Mouse (Mus musculus): ENCODE results near the gene Hook2.
A peak's percentile ranks its signal among the peaks of the same experiment; 100 is the strongest.

Hook2 gene

DNA sequence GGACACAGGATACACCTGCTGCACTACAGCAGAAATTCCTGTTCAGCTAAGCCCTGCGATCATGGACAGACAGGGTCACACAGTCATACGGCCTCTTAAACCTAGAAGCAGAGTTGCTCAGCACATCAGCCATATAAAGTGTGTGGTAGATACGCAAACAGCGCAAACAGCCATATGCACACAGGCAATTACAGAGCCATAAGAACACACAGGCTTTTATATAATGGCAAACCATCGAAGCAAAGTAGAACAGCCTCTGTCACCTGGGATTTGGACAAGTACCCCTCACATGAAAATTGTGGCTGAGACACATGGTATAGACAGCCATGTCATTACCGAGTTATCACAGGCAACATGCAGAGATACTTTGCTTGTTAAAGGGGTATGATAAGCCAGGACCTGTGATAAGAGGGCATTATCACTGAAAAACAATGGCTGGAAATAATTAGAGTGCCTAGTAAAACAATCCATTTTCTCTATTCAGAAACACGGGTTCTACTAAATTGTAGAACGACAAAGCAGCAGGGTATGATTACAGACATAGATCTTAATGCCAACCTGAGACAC, 3.9 kb upstream of the Hook2 start:
- no peak for DNase-seq (ENCODE audit: low read depth, low spot score)

GRCm38 (mm10) chr8:84987388-84987787, 3.0 kb upstream of the Hook2 start:
- no peak for DNase-seq (ENCODE audit: low read depth, low spot score)

DNA sequence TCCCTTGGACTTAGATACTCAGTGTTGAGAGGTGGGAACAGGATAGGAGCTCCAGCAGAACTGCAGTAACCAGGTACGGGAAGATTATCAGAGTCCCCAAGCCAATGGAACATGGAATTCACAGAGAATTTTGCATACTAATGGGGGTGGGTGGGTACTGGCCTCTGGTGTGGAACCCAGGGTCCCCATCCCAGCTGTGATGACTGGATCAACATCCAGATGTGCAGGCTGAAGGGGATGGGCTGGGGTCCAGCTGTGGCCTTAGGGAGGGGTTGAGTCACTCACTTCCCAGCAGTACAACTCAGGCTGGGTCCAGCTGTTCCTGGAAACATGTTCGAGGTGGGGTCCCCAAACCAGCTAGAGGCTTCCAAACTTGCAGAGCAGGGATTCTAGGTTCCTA, 2.5 kb upstream of the Hook2 start:
- peak; percentile 59 for DNase-seq (ENCODE audit: low read depth, low spot score)

DNA sequence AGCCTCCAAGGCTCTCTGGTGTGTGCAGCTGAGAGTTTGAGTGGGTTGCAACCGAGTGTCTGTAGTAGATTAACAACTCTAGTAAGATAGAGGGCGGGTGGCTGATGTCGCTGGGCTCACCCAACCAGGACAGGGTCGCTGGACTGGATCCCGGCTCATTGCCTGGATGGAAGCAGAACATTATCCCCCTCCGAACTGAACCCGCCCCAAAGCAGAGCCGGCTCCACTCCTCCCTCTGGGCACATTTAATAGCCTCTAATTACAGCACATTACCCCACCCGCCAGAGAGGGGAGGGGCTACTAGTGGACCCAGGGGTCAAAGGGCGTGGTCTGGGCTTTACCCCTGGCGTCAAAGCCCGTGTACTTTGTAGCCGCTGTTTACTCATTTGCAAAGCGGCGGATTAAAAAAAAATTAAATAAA, 1.1 kb upstream of the Hook2 start:
- DNase-seq (ENCODE audit: low read depth, low spot score), result peak; percentile 89

- peak; percentile 97 for DNase-seq (ENCODE audit: low read depth, low spot score)
Measured at GRCm38 (mm10) chr8:84989810-84990209, 593 bp upstream of the Hook2 start.

DNA sequence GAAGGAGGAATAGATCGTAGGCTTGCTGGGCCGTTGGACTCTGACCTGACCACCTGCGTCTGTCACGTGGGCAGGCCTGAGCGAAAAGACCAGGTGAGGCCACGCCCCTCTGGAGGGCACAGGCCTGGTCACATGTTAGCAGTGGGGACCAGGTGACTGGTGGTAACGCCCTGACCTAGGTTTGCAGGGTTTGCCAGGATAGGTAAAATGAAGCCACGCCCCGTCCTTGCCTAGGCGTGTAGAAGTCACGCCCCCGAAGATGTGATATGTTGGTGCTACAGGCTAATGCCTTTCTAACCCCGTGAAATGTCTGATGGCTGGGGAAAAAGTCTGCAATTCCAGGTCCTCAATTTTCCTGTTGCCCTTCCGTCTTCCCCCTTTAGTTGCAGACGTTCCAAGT, 433 bp downstream of the Hook2 start:
- DNase-seq (ENCODE audit: low read depth, low spot score), result peak; percentile 94

DNA sequence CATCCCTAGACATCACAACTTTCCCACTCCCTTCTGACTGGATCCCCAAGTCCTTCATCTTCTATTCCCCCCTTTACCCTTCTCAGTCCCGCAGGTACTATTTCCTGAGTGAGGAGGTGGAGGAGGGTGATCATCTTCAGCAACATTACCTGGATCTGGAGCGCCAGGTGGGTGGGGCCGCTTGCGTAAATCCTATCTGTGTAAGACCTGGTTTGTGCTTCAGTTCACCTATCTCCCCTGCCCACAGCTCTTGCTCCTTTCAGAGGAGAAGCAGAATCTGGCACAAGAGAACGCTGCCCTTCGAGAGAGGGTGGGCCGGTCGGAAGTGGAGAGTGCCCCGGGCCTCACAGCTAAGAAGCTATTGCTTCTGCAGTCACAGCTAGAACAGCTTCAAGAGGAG, 4.0 kb downstream of the Hook2 start:
- DNase-seq (ENCODE audit: low read depth, low spot score), result no peak

DNA sequence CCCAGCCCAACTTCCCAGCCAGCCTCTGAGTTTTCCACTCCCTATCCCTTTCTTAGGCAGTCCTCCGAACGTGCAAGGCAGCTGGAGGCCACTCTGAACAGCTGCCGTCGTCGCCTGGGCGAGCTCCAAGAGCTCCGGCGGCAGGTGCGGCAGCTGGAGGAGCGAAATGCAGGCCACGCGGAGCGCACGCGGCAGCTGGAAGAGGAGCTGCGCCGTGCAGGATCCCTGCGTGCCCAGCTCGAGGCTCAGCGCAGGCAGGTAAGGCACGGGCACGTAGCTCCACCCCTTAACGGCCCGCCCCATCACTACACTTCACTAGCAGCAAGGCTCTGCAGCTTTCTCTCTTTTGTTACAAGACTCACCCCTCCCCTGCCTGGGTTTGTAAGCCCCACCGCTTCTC, 5.3 kb downstream of the Hook2 start:
- peak; percentile 71 for DNase-seq (ENCODE audit: low read depth, low spot score)

- no peak for DNase-seq (ENCODE audit: low read depth, low spot score)
Measured at GRCm38 (mm10) chr8:84996978-84997377, 6.6 kb downstream of the Hook2 start.

GRCm38 (mm10) chr8:84997649-84998295, 7.4 kb downstream of the Hook2 start:
- peak; percentile 98 for DNase-seq (ENCODE audit: low read depth, low spot score)

GRCm38 (mm10) chr8:85007686-85008085, 17.3 kb downstream of the Hook2 start:
- DNase-seq (ENCODE audit: low read depth, low spot score), result peak; percentile 79

- DNase-seq (ENCODE audit: low read depth, low spot score), result peak; percentile 71
Measured at GRCm38 (mm10) chr8:85011242-85011641, 20.8 kb downstream of the Hook2 start.

DNA sequence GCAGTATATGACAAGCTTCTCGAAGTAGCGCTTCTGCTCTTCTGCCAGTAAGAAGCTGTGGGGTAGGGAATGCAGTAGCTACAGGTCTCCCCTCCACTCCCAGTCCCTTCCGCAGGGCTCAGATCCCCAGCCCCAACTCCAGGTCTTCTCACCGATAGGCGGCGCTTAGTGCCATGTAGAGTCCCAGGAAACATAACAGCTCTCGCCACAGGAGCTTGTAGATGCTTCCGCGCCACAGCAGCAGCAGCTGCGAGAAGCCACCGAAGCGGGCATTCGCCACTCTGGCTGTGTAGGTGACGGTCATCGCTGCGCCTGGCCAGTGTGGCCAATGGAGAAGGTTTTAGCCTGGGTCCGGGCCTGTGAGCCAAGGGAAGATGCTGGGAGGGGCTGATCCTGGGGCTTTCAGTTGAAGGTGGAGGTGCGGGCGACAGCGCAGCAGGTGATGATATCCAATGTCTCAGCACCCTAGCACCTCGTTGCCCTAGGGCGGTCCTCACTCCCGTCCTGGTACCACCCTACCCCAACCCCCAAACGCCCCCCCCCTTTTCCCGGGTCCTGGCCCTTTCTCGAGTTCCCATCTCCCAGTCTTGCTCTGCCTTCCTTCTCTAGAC, 22.9 kb downstream of the Hook2 start:
- DNase-seq (ENCODE audit: low read depth, low spot score), result peak; percentile 97

GRCm38 (mm10) chr8:85014431-85014830, 24.0 kb downstream of the Hook2 start, which contains the start of gene Best2:
Gene Best2 (minus strand): TSS chr8:85014531.
- no peak for DNase-seq (ENCODE audit: low read depth, low spot score)

DNA sequence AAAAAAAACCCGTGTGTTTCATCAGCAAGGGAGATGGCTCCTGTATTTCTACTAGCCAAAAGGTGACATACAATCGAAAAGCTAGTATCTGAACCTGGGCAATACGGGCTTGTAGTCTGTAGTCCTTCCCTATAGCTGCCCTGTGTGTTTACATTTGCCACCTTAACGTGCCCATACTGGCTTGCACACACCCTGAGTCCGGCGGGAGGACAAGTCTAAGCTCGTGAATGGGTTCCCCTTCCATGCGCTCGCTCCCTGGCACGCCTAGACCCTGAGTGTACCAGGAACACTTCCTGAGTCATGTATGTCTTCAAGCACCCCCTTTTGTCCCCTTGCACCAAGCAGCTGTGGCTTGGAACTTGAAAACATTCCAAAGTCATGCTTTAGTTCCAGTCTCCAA, 26.3 kb downstream of the Hook2 start:
- no peak for DNase-seq (ENCODE audit: low read depth, low spot score)

- DNase-seq (ENCODE audit: low read depth, low spot score), result no peak
Measured at GRCm38 (mm10) chr8:85017209-85017608, 26.8 kb downstream of the Hook2 start.

DNA sequence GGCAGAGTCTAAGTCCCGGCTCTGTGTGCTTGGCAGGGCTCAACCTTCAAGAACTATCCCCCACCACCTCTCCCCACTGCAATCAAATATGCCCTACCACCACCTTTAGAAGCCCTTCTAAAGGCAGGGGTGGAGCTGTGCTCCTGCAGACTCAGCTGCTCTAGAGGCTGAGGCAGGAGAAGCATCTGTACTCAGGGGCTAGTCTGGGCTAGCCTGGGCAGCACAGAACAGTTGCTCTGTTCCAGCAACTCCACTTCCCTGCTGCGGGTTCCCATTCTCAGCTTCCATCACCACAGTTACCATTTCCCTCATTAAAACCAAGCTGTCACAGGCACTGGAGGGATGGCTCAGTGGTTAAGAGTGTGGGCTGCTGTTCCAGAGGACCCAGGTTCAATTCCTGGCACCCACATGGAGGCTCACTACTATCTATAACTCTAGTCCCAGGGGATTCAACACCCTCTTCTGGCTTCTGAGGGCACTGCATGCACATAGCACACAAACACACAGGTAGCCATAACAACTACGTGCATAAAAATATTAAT, 31.2 kb downstream of the Hook2 start:
- peak; percentile 65 for DNase-seq (ENCODE audit: low read depth, low spot score)

DNA sequence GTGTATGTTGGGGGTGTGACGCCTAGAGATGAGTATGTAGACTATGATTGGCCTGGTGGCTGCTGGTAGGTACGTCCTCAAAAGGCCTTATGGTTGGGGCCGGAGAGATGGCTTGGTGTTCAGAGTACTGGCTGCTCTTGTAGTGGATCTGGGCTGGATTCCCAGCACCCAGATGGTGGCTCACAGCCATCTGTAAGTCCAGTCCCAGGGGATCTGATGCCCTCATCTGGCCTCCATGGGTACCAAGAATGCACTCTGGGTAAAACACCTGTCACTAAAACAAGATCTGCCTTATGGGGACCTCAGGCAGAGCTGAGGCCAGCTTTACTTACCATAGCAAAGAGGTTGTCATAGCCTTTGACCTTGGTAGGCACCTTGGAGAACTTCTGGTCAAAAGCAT, 33.4 kb downstream of the Hook2 start:
- no peak for DNase-seq (ENCODE audit: low read depth, low spot score)

- DNase-seq (ENCODE audit: low read depth, low spot score), result peak; percentile 99
Measured at GRCm38 (mm10) chr8:85025098-85025932, 34.9 kb downstream of the Hook2 start, which contains the start of gene Asna1. Gene Asna1 (minus strand): TSS chr8:85025281.

DNA sequence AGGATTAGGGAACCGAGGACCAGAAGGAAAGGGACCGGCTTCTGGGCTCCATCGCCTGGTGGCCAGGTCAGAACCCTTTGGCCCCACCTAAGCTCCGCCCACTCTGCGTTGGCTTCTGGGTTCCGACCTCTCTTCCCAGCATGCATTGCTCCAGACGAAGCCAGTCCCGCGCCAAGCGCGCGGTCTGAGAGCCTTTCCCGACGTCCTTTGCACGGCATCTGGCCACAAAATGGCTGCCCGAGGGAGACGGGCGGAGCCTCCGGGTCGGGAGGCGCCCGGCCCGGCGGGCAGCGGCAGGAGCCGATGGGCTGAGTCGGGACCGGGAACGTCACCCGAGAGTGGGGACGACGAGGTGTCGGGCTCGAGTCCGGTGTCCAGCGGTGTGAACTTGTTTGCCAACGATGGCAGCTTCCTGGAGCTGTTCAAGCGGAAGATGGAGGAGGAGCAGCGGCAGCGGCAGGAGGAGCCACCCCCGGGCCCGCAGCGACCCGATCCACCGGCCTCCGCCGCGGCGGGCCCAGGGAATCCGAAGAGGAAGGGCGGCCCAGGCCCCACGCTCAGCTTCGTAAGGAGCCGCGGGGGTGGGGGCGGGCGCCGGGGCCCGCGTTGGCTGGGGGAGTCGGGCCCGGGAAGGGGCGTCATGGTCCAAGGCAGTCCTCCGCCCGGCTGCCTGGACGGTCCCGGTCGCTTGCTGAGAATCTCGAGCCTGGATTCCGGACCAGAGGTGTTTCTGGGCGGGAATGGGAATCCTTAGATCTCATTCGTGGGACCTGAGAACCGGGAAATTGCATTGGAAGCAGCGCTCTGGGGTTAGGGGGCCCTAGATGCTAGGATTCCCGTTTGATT, 36.5 kb downstream of the Hook2 start, which contains the start of gene Trir:
Gene Trir (plus strand): TSS at position 154 of the 846 bp plus-strand sequence.
- DNase-seq (ENCODE audit: low read depth, low spot score), result peak; percentile 99

DNA sequence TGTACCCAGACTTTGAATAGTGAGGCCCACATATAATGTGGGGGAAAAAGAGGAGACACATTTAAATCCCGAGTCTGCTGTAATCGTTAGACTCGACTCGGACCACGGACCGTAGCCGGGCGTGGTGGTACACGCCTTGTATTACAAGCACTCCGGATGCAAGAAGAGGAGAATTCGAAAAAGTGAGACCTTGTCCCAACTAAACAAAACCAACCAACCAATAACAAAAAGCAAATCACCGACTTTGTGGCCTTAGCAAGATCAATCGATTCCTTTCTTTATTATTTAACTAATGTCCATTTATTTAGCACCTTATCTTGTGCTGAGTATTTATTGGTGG, 37.1 kb downstream of the Hook2 start:
- no peak for DNase-seq (ENCODE audit: low read depth, low spot score)
